Mouse (Mus musculus) myocyte (in vitro differentiated cells): ENCODE data around the gene Mtcl1.

Experiments
- CEBPB ChIP-seq: IDR thresholded peaks from 2 replicates; pipeline ENCODE4 v1.6.1; 2011; ENCODE audit warnings: mild to moderate bottlenecking, moderate library complexity; ENCODE audit not compliant: poor library complexity, insufficient read depth, severe bottlenecking
- MAX ChIP-seq: IDR thresholded peaks from one replicate; pipeline ENCODE4 v1.6.1; 2011; ENCODE audit warnings: low read depth, mild to moderate bottlenecking, control low read depth
- MYOD1 ChIP-seq, 3 experiments: IDR thresholded peaks; one replicate each; pipeline ENCODE4 v1.6.1; 2011; ENCODE audit warnings: control low read depth in 2 of 3, low read depth in 2 of 3, mild to moderate bottlenecking in 2 of 3, moderate library complexity in 1 of 3; ENCODE audit not compliant: insufficient read length in 2 of 3, control insufficient read depth in 1 of 3
- POLR2A ChIP-seq: IDR thresholded peaks from one replicate; pipeline ENCODE4 v1.6.1; 2011; ENCODE audit warnings: low read depth, mild to moderate bottlenecking, control low read depth, moderate library complexity; ENCODE audit not compliant: insufficient read length
- POLR2AphosphoS2 ChIP-seq: IDR thresholded peaks from one replicate; pipeline ENCODE4 v1.6.1; 2011; ENCODE audit warnings: low read depth, control low read depth; ENCODE audit not compliant: insufficient read length
- TCF3 ChIP-seq: IDR thresholded peaks from one replicate; pipeline ENCODE4 v1.6.1; 2011; ENCODE audit warnings: low read depth, control low read depth; ENCODE audit not compliant: insufficient read length
- USF1 ChIP-seq: IDR thresholded peaks from one replicate; pipeline ENCODE4 v1.6.1; 2011; ENCODE audit warnings: low read depth, mild to moderate bottlenecking, control low read depth, moderate library complexity

DNA sequence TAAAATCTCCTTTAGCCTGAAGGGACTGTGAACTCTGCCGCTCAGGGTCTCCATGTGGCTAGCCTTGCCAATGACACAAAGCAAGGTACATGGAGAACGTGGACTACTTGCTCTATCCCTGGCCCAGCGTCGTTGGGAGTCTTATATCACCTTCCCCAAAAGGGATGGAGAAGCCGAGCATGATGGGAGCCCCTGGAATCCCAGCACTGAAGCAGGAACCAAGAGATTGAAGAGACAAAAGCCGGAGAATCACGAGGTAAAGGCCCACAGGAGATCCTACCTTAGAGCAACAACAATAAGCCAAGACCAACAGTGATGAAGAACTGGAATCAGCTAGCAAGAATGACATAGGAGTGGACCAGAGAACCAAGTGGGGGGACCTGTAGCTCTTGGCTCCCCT lies 147.6 kb downstream of the Mtcl1 start:
- TF ChIP-seq POLR2A, result no peak
- no peak for TF ChIP-seq CEBPB
- TF ChIP-seq USF1, result no peak
- TF ChIP-seq TCF3, result no peak
- no peak for TF ChIP-seq MAX
- no peak for TF ChIP-seq MYOD1 (IDR thresholded peaks at IDR 0.05; ENCODE audit: control insufficient read depth in 1 of 3, insufficient read length in 2 of 3, low read depth in 2 of 3)
- no peak for TF ChIP-seq POLR2AphosphoS2
